Mouse (Mus musculus) intestine, embryonic 16.5 days (tissue): Measurements from ENCODE around the gene D11Wsu47e. TPM values are rescaled to one million over a fixed set of nuclear protein-coding genes. Genes with fewer than 3 reads are reported as not detected.

Experiments used
- ATAC-seq: fragments of 200-750 bp; cut with Nextera tagmentation; 2 replicates; pipeline ENCODE4 v1.8.0; 2017; ENCODE audit warnings: moderate TSS enrichment, moderate library complexity
- H3K27ac ChIP-seq: fragments of 300-500 bp; sonication (generic); 2 replicates; pipeline ENCODE4 v1.5.1; 2014; ENCODE audit warnings: mild to moderate bottlenecking, low read length
- H3K27me3 ChIP-seq: fragments of 300-500 bp; sonication (generic); replicated peaks from 2 replicates; pipeline ENCODE4 v1.6.1; 2014; ENCODE audit warnings: low read length, control low read depth, mixed read lengths; ENCODE audit not compliant: control insufficient read depth, insufficient read depth
- H3K36me3 ChIP-seq: fragments of 300-500 bp; sonication (generic); 2 replicates; pipeline ENCODE4 v1.6.1; 2014; ENCODE audit warnings: low read length, control low read depth; ENCODE audit not compliant: control insufficient read depth, insufficient read depth
- H3K4me1 ChIP-seq: fragments of 300-500 bp; sonication (generic); 2 replicates; pipeline ENCODE4 v1.6.1; 2014; ENCODE audit warnings: low read length, control low read depth, mixed read lengths; ENCODE audit not compliant: control insufficient read depth, insufficient read depth
- H3K4me2 ChIP-seq: fragments of 300-500 bp; sonication (generic); 2 replicates; pipeline ENCODE4 v1.6.1; 2014; ENCODE audit warnings: low read depth, low read length, control low read depth
- H3K4me3 ChIP-seq: fragments of 300-500 bp; sonication (generic); 2 replicates; pipeline ENCODE4 v1.5.1; 2014; ENCODE audit warnings: mild to moderate bottlenecking, low read length
- H3K9ac ChIP-seq: fragments of 300-500 bp; sonication (generic); 2 replicates; pipeline ENCODE4 v1.6.1; 2014; ENCODE audit warnings: low read depth, low read length
- H3K9me3 ChIP-seq: fragments of 300-500 bp; sonication (generic); 2 replicates; pipeline ENCODE4 v1.6.1; 2016; ENCODE audit warnings: low read length, control low read depth; ENCODE audit not compliant: control insufficient read depth
- WGBS: fragments of 180-500 bp; shearing (Covaris S2); extraction: QIAGEN DNeasy Blood & Tissue Kit; methylation state at CpG from one replicate; pipeline ENCODE4 v1.1.7; 2014; 5-methylcytosine and 5-hydroxymethylcytosine counted together
- polyA plus RNA-seq: library from polyadenylated mRNA; unstranded; fragments of >200 nt; fragmentation: Nextera tagmentation; extraction: Ambion mirVana; gene quantifications from 2 replicates; pipeline ENCODE4 v1.2.1, GENCODE M21; 2015

The D11Wsu47e gene
- polyA plus RNA-seq, 1 experiment from 2014 or later = 14.5 TPM

- H3K27me3 ChIP-seq = no peaks in the 10 kb centered on the region
- peak overlapping the region; percentile 80 for H3K27ac ChIP-seq
- no peak overlapping the region for H3K4me2 ChIP-seq
- ATAC-seq = peak; percentile 58
- no peak overlapping the region for H3K9ac ChIP-seq
- 52% methylated on average over 6 of the region's 6 CpGs for WGBS
- no peak overlapping the region for H3K4me3 ChIP-seq
- no peaks in the 10 kb centered on the region for H3K9me3 ChIP-seq
- H3K4me1 ChIP-seq = peaks cover 83% of the 10 kb centered on the region
- H3K36me3 ChIP-seq = no peaks in the 10 kb centered on the region
These were observed 50.9 kb downstream of the D11Wsu47e start for GRCm38 (mm10) chr11:113735151-113735550.

GRCm38 (mm10) chr11:113736848-113737552, 52.8 kb downstream of the D11Wsu47e start:
- Histone ChIP-seq H3K27me3 (no peaks in the 10 kb centered on the region), H3K4me2 (no peak overlapping the region), H3K9me3 (no peaks in the 10 kb centered on the region), H3K27ac (no peak overlapping the region), H3K9ac (no peak overlapping the region), H3K4me1 (peaks cover 74% of the 10 kb centered on the region), H3K4me3 (no peak overlapping the region), H3K36me3 (no peaks in the 10 kb centered on the region; the same call in 1 of the 2 replicates)
- ATAC-seq = no peak
- 68% methylated on average over 11 of the region's 11 CpGs for WGBS

- Histone ChIP-seq H3K4me3 (no peak overlapping the region), H3K4me2 (no peak overlapping the region), H3K36me3 (no peaks in the 10 kb centered on the region; the same call in 1 of the 2 replicates), H3K9ac (no peak overlapping the region), H3K27ac (no peak overlapping the region), H3K9me3 (no peaks in the 10 kb centered on the region), H3K4me1 (peaks cover 71% of the 10 kb centered on the region), H3K27me3 (no peaks in the 10 kb centered on the region)
- WGBS = 73% methylated on average over 3 of the region's 3 CpGs
- ATAC-seq = no peak
These were observed 53.3 kb downstream of the D11Wsu47e start for GRCm38 (mm10) chr11:113737553-113737854.

- H3K9ac ChIP-seq = no peak overlapping the region
- WGBS = 75% methylated on average over 8 of the region's 8 CpGs
- H3K4me3 ChIP-seq = no peak overlapping the region
- no peaks in the 10 kb centered on the region for H3K9me3 ChIP-seq
- no peak for ATAC-seq
- H3K4me1 ChIP-seq = peaks cover 68% of the 10 kb centered on the region
- peaks cover 4% of the 10 kb centered on the region; the same call in 1 of the 2 replicates for H3K36me3 ChIP-seq
- no peak overlapping the region for H3K27ac ChIP-seq
- no peaks in the 10 kb centered on the region for H3K27me3 ChIP-seq
- H3K4me2 ChIP-seq = no peak overlapping the region
These were observed 53.7 kb downstream of the D11Wsu47e start for GRCm38 (mm10) chr11:113737912-113738311.

- H3K4me1 ChIP-seq = peaks cover 55% of the 10 kb centered on the region
- H3K27ac ChIP-seq = peak overlapping the region; percentile 48
- peaks cover 10% of the 10 kb centered on the region for H3K36me3 ChIP-seq
- peak; percentile 43 for ATAC-seq
- no peak overlapping the region for H3K4me2 ChIP-seq
- no peak overlapping the region for H3K9ac ChIP-seq
- no peaks in the 10 kb centered on the region for H3K27me3 ChIP-seq
- no peak overlapping the region for H3K4me3 ChIP-seq
- 64% methylated on average over 8 of the region's 8 CpGs for WGBS
- peaks cover 5% of the 10 kb centered on the region; the same call in 1 of the 2 replicates for H3K9me3 ChIP-seq
These were observed 55.0 kb downstream of the D11Wsu47e start for GRCm38 (mm10) chr11:113739213-113739612.

GRCm38 (mm10) chr11:113740100-113740499, 55.9 kb downstream of the D11Wsu47e start:
- 48% methylated on average over 7 of the region's 7 CpGs for WGBS
- no peak overlapping the region for H3K27ac ChIP-seq
- no peaks in the 10 kb centered on the region for H3K27me3 ChIP-seq
- no peak overlapping the region for H3K4me2 ChIP-seq
- H3K9ac ChIP-seq = no peak overlapping the region
- no peak overlapping the region for H3K4me3 ChIP-seq
- peaks cover 10% of the 10 kb centered on the region for H3K36me3 ChIP-seq
- H3K9me3 ChIP-seq = peaks cover 5% of the 10 kb centered on the region; the same call in 1 of the 2 replicates
- H3K4me1 ChIP-seq = peaks cover 46% of the 10 kb centered on the region
- no peak for ATAC-seq

GRCm38 (mm10) chr11:113742998-113743397, 58.8 kb downstream of the D11Wsu47e start:
- Histone ChIP-seq H3K9ac (no peak overlapping the region), H3K4me1 (peaks cover 44% of the 10 kb centered on the region), H3K4me3 (no peak overlapping the region), H3K9me3 (peaks cover 5% of the 10 kb centered on the region; the same call in 1 of the 2 replicates), H3K27me3 (no peaks in the 10 kb centered on the region), H3K27ac (no peak overlapping the region), H3K36me3 (peaks cover 12% of the 10 kb centered on the region), H3K4me2 (no peak overlapping the region)
- ATAC-seq = no peak
- 91% methylated on average over 1 of the region's 1 CpGs for WGBS

Other genes starting within 250 kb of the D11Wsu47e start
- 0.62 and 1.3 TPM in 2 replicates for gene Sstr2, start 65.1 kb upstream of the D11Wsu47e start, polyA plus RNA-seq
- gene Cog1, start 35.2 kb upstream of the D11Wsu47e start, polyA plus RNA-seq = 24.9 and 25.0 TPM in 2 replicates
- gene Slc39a11, start 34.3 kb upstream of the D11Wsu47e start, polyA plus RNA-seq = 52.8 and 56.5 TPM in 2 replicates
- gene Fam104a, start 257 bp upstream of the D11Wsu47e start, polyA plus RNA-seq = 40.5 and 41.7 TPM in 2 replicates
- 0.12 and 0.33 TPM in 2 replicates for gene Cpsf4l, start 25.6 kb downstream of the D11Wsu47e start, polyA plus RNA-seq
- gene Cdc42ep4, start 67.5 kb downstream of the D11Wsu47e start, polyA plus RNA-seq = 59.0 and 60.3 TPM in 2 replicates